Mouse (Mus musculus): ENCODE data around the gene Ifnlr1. TPM values are rescaled to one million over a fixed set of nuclear protein-coding genes. Genes with fewer than 3 reads are reported as not detected.

Ifnlr1 gene
- polyA plus RNA-seq, 1 experiment from 2014 or later: 0.64 TPM

- H3K36me3 ChIP-seq: no peaks in the 10 kb centered on the region
- H3K27ac ChIP-seq: no peak overlapping the region
- H3K9me3 ChIP-seq (replicated peaks): no peaks in the 10 kb centered on the region
- H3K4me3 ChIP-seq: peak overlapping the region; percentile 59
- peaks cover 4% of the 10 kb centered on the region; the same call in 1 of the 2 replicates for H3K4me1 ChIP-seq (replicated peaks)
- ATAC-seq (replicated peaks; ENCODE audit: insufficient number of reproducible peaks, insufficient read depth, low FRiP score, low read depth): no peak
- peaks cover 43% of the 10 kb centered on the region for H3K27me3 ChIP-seq
- H3K4me2 ChIP-seq: peak overlapping the region; percentile 86
- WGBS: 1% methylated on average over 21 of the region's 21 CpGs
- H3K9ac ChIP-seq: peak overlapping the region; percentile 58
These were observed 474 bp downstream of the Ifnlr1 start for GRCm38 (mm10) chr4:135686568-135686953.

DNA sequence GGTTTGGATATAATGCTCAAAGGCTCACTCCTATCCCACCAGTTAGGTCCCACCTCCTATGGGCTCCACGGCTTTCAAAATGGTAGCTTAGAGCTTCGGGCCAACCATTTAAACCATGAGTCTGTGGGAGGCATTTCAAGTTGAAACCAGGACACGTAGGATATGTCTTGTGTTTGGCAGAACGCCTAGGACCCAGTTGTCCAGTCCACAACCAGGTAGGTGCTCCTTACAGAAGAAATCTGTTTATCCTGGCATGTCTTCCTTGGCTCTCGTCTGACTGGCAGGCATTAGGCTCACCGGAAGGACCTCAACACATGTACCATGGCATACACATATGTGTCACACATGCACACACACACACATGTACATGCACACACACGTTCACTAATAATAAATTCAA is 3.7 kb downstream of the Ifnlr1 start:
- Histone ChIP-seq H3K9me3 (replicated peaks) (no peaks in the 10 kb centered on the region), H3K9ac (no peak overlapping the region), H3K4me3 (no peak overlapping the region), H3K36me3 (no peaks in the 10 kb centered on the region), H3K4me1 (replicated peaks) (peaks cover 4% of the 10 kb centered on the region; the same call in 1 of the 2 replicates), H3K4me2 (no peak overlapping the region), H3K27me3 (peaks cover 43% of the 10 kb centered on the region), H3K27ac (no peak overlapping the region)
- ATAC-seq (replicated peaks; ENCODE audit: insufficient number of reproducible peaks, insufficient read depth, low FRiP score, low read depth): no peak
- WGBS: 78% methylated on average over 7 of the region's 7 CpGs

GRCm38 (mm10) chr4:135690241-135690640 is 4.2 kb downstream of the Ifnlr1 start:
- H3K4me3 ChIP-seq: no peak overlapping the region
- no peaks in the 10 kb centered on the region for H3K9me3 ChIP-seq (replicated peaks)
- peaks cover 38% of the 10 kb centered on the region for H3K27me3 ChIP-seq
- 73% methylated on average over 11 of the region's 11 CpGs for WGBS
- H3K36me3 ChIP-seq: no peaks in the 10 kb centered on the region
- no peak overlapping the region for H3K9ac ChIP-seq
- no peak overlapping the region for H3K4me2 ChIP-seq
- H3K27ac ChIP-seq: no peak overlapping the region
- peaks cover 4% of the 10 kb centered on the region; the same call in 1 of the 2 replicates for H3K4me1 ChIP-seq (replicated peaks)
- no peak for ATAC-seq (replicated peaks; ENCODE audit: insufficient number of reproducible peaks, insufficient read depth, low FRiP score, low read depth)

DNA sequence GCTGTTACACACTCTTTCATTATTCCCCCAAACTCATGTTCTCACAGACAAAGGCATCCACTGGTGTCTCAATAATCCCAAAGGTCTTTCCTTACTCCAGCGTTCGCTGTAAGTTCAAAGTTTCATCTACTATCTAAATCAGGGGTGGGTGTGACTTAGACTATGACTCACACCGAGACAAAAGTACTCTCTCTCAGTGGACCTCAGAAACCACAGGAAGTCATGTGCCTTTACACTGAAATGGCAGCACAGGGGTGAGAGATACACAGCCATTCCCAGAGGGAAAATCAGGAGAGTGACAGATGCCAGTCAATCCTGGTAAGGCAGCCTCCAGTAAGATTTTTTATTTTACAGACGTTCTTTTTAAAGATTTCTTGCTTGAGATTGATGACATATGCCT is 6.8 kb downstream of the Ifnlr1 start:
- Histone ChIP-seq H3K36me3 (no peaks in the 10 kb centered on the region), H3K27ac (no peak overlapping the region), H3K9me3 (replicated peaks) (no peaks in the 10 kb centered on the region), H3K9ac (no peak overlapping the region), H3K4me3 (no peak overlapping the region), H3K4me1 (replicated peaks) (no peaks in the 10 kb centered on the region), H3K4me2 (no peak overlapping the region), H3K27me3 (peaks cover 20% of the 10 kb centered on the region)
- no peak for ATAC-seq (replicated peaks; ENCODE audit: insufficient number of reproducible peaks, insufficient read depth, low FRiP score, low read depth)
- 67% methylated on average over 4 of the region's 4 CpGs for WGBS

- H3K27ac ChIP-seq: no peak overlapping the region
- H3K27me3 ChIP-seq: no peaks in the 10 kb centered on the region; the same call in 1 of the 2 replicates
- H3K4me2 ChIP-seq: 0 out of 2 replicates have a peak overlapping the region, but pooled peaks have one; percentile 1
- no peaks in the 10 kb centered on the region for H3K36me3 ChIP-seq
- H3K4me3 ChIP-seq: no peak overlapping the region
- no peaks in the 10 kb centered on the region for H3K4me1 ChIP-seq (replicated peaks)
- H3K9ac ChIP-seq: no peak overlapping the region
- 81% methylated on average over 7 of the region's 7 CpGs for WGBS
- H3K9me3 ChIP-seq (replicated peaks): no peaks in the 10 kb centered on the region
- ATAC-seq (replicated peaks; ENCODE audit: insufficient number of reproducible peaks, insufficient read depth, low FRiP score, low read depth): no peak
These were observed 12.4 kb downstream of the Ifnlr1 start for GRCm38 (mm10) chr4:135698498-135698897.

DNA sequence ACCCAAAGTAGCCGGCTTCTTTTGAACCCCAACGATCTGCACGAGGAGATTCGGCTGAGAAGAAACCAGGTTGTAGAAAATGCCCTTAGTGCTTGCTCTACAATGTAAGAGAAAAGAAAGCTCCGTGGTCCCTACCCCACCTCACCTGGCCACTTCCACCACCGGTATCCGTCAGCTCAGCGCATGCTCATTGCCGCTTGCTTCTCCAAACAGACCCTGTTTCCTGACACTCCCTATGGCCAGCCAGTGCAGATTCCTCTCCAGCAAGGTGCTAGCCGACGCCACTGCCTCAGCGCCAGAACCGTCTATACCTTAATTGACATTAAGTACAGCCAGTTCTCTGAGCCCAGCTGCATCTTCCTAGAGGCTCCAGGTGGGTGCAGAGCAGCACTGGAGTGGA is 17.4 kb downstream of the Ifnlr1 start:
- no peak overlapping the region for H3K9ac ChIP-seq
- H3K4me2 ChIP-seq: no peak overlapping the region
- no peaks in the 10 kb centered on the region for H3K4me1 ChIP-seq (replicated peaks)
- no peak overlapping the region for H3K4me3 ChIP-seq
- ATAC-seq (replicated peaks; ENCODE audit: insufficient number of reproducible peaks, insufficient read depth, low FRiP score, low read depth): no peak
- no peaks in the 10 kb centered on the region for H3K36me3 ChIP-seq
- H3K27me3 ChIP-seq: peaks cover 2% of the 10 kb centered on the region
- no peaks in the 10 kb centered on the region for H3K9me3 ChIP-seq (replicated peaks)
- H3K27ac ChIP-seq: no peak overlapping the region
- 67% methylated on average over 13 of the region's 13 CpGs for WGBS

GRCm38 (mm10) chr4:135704016-135704415 is 17.9 kb downstream of the Ifnlr1 start:
- no peaks in the 10 kb centered on the region for H3K36me3 ChIP-seq
- no peak overlapping the region for H3K9ac ChIP-seq
- H3K4me2 ChIP-seq: no peak overlapping the region
- H3K4me3 ChIP-seq: no peak overlapping the region
- WGBS: 42% methylated on average over 6 of the region's 6 CpGs
- peaks cover 2% of the 10 kb centered on the region for H3K27me3 ChIP-seq
- H3K27ac ChIP-seq: no peak overlapping the region
- no peak for ATAC-seq (replicated peaks; ENCODE audit: insufficient number of reproducible peaks, insufficient read depth, low FRiP score, low read depth)
- H3K4me1 ChIP-seq (replicated peaks): no peaks in the 10 kb centered on the region
- H3K9me3 ChIP-seq (replicated peaks): no peaks in the 10 kb centered on the region

DNA sequence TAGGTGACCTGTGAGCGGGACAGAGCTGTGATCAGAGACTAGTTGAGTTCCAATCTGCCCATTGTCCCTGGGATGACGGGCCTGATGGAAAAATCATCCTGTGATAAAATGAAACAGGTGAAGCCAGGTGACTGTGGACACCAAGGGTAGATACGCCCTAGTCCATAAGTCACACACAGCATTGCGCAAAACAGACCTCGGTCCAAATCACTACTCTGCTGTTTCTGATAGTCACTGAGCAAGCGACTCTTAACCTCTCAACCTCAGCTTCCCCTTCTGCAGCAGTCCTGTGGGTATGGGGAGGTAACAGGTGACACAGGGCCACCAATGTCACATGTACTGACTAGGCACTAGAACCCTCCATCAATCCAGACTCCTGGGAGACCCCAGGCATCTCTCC is 20.0 kb downstream of the Ifnlr1 start:
- Histone ChIP-seq H3K9me3 (replicated peaks) (no peaks in the 10 kb centered on the region), H3K27ac (no peak overlapping the region), H3K27me3 (peaks cover 2% of the 10 kb centered on the region; the same call in 1 of the 2 replicates), H3K36me3 (no peaks in the 10 kb centered on the region), H3K4me2 (no peak overlapping the region), H3K4me3 (no peak overlapping the region), H3K4me1 (replicated peaks) (no peaks in the 10 kb centered on the region), H3K9ac (no peak overlapping the region)
- 75% methylated on average over 6 of the region's 6 CpGs for WGBS
- no peak for ATAC-seq (replicated peaks; ENCODE audit: insufficient number of reproducible peaks, insufficient read depth, low FRiP score, low read depth)

- H3K36me3 ChIP-seq: no peaks in the 10 kb centered on the region
- peak overlapping the region; percentile 59 for H3K4me2 ChIP-seq
- 5% methylated on average over 8 of the region's 8 CpGs for WGBS
- peaks cover under 1% of the 10 kb centered on the region; the same call in 1 of the 2 replicates for H3K27me3 ChIP-seq
- no peak overlapping the region for H3K27ac ChIP-seq
- H3K4me3 ChIP-seq: peak overlapping the region; percentile 27; the same call in 1 of the 2 replicates
- H3K9ac ChIP-seq: no peak overlapping the region
- ATAC-seq (replicated peaks; ENCODE audit: insufficient number of reproducible peaks, insufficient read depth, low FRiP score, low read depth): no peak; the same call in 1 of the 2 replicates
- H3K9me3 ChIP-seq (replicated peaks): no peaks in the 10 kb centered on the region
- no peaks in the 10 kb centered on the region for H3K4me1 ChIP-seq (replicated peaks)
These were observed 23.0 kb downstream of the Ifnlr1 start for GRCm38 (mm10) chr4:135709072-135709564.

GRCm38 (mm10) chr4:135709621-135710020 is 23.5 kb downstream of the Ifnlr1 start:
- no peaks in the 10 kb centered on the region; the same call in 1 of the 2 replicates for H3K27me3 ChIP-seq
- H3K4me1 ChIP-seq (replicated peaks): no peaks in the 10 kb centered on the region
- no peaks in the 10 kb centered on the region for H3K9me3 ChIP-seq (replicated peaks)
- H3K9ac ChIP-seq: no peak overlapping the region
- no peak overlapping the region for H3K4me2 ChIP-seq
- WGBS: 70% methylated on average over 11 of the region's 11 CpGs
- no peaks in the 10 kb centered on the region for H3K36me3 ChIP-seq
- ATAC-seq (replicated peaks; ENCODE audit: insufficient number of reproducible peaks, insufficient read depth, low FRiP score, low read depth): no peak
- no peak overlapping the region for H3K4me3 ChIP-seq
- no peak overlapping the region for H3K27ac ChIP-seq

- WGBS: 38% methylated on average over 3 of the region's 3 CpGs
These were observed 24.3 kb downstream of the Ifnlr1 start for GRCm38 (mm10) chr4:135710392-135710791.

DNA sequence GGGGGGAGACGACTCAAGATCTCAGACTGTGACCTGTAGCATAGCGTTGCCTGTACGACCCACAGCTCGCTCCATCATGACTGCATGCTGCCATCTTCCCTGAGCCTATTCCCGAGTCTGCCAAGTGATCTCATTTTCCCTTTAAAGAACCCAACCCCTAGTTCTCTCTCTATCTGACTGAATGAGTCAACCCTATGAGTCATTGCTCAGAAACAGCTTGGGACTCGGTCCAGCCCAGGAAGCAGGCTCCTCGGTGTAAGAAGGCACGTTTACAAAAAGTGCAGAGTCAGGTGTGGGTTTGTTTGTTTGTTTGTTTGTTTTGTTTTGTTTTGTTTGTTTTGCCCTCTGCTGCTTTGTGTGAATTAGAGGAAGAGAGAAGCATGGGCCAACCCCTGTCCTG is 28.7 kb downstream of the Ifnlr1 start:
- Histone ChIP-seq H3K9ac (no peak overlapping the region), H3K36me3 (no peaks in the 10 kb centered on the region), H3K4me2 (no peak overlapping the region), H3K27ac (no peak overlapping the region), H3K27me3 (no peaks in the 10 kb centered on the region), H3K4me3 (no peak overlapping the region), H3K4me1 (replicated peaks) (no peaks in the 10 kb centered on the region), H3K9me3 (replicated peaks) (no peaks in the 10 kb centered on the region)
- ATAC-seq (replicated peaks; ENCODE audit: insufficient number of reproducible peaks, insufficient read depth, low FRiP score, low read depth): no peak
- WGBS: 62% methylated on average over 8 of the region's 8 CpGs

More at GRCm38 (mm10) chr4:135710392-135710791, 24.3 kb downstream of the Ifnlr1 start:
- Histone ChIP-seq H3K9me3 (replicated peaks) (no peaks in the 10 kb centered on the region), H3K27me3 (no peaks in the 10 kb centered on the region; the same call in 1 of the 2 replicates), H3K9ac (no peak overlapping the region), H3K4me2 (no peak overlapping the region), H3K4me1 (replicated peaks) (no peaks in the 10 kb centered on the region), H3K27ac (no peak overlapping the region), H3K4me3 (no peak overlapping the region), H3K36me3 (no peaks in the 10 kb centered on the region)
- no peak for ATAC-seq (replicated peaks; ENCODE audit: insufficient number of reproducible peaks, insufficient read depth, low FRiP score, low read depth)
